Mouse (Mus musculus): ENCODE data around the gene Fsip2.

- no peak for TF ChIP-seq CTCF (IDR thresholded peaks at IDR 0.05; ENCODE audit: low read depth)
- no peak for TF ChIP-seq EP300 (optimal IDR thresholded peaks at IDR 0.05)
Observed at GRCm38 (mm10) chr2:82963443-82963842, 20.0 kb downstream of the Fsip2 start.
